Mouse (Mus musculus): ENCODE data around the gene Ddc. TPM values are rescaled to one million over a fixed set of nuclear protein-coding genes. Genes with fewer than 3 reads are reported as not detected.

Ddc gene
- total and polyA plus RNA-seq, 2 experiments from 2014 or later, result 8.6 to 13.6 TPM

DNA sequence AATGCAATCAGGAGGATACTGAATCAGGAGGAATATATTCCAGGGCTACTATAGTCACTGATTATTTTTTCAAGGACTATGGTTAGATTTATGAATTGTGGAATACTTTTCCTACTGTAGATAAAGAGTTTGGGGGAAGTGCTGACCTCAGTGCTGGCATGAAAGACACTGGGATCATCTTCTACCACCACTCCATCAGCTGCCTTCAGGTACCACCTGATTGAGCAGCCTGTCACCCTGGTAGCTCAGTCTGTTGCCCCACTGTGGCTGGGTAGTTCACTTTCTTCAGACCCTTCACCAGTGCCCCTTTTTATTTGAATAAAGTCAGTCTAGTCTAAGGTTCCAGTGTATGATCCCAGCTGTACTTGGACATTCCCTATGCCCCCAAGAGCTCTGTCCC lies 131.2 kb downstream of the Ddc start:
- TF ChIP-seq CTCF (IDR thresholded peaks at IDR 0.05; ENCODE audit: low read depth), result no peak

DNA sequence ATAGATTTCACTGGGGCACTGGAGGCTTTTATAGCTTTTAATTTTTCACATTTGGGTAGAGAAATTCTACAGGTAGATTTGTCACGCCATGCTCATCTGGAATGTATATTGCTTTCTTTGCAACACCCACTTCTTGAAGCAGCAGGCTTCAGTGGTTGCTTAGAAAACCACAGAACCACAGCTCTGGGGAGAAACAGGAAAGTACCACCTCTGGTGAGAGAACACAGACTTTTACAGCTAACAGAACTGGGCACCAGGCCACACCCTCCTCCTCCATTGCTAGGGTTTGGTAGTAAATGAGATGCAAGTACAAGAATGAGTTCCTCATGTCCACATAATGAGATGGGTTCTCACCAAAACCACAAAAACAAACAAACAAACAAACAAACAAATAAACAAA lies 131.8 kb downstream of the Ddc start:
- Histone ChIP-seq H3K27me3 (ENCODE audit: insufficient read depth, low read length) (no peaks in the 10 kb centered on the region), H3K9me3 (ENCODE audit: low read length) (no peaks in the 10 kb centered on the region), H3K27ac (ENCODE audit: low read depth, low read length) (no peak overlapping the region), H3K4me3 (ENCODE audit: low read depth, low read length) (no peak overlapping the region), H3K4me2 (ENCODE audit: low read depth) (no peak overlapping the region), H3K4me1 (ENCODE audit: insufficient read depth) (no peaks in the 10 kb centered on the region), H3K36me3 (ENCODE audit: insufficient read depth) (no peaks in the 10 kb centered on the region), H3K9ac (no peak overlapping the region)
- ATAC-seq, result no peak
- no peak for DNase-seq
- 89% methylated on average over 1 of the region's 1 CpGs for WGBS
- no peak for TF ChIP-seq CTCF (IDR thresholded peaks at IDR 0.05; ENCODE audit: low read depth)

More for the DNA sequence above, 131.2 kb downstream of the Ddc start:
- no peak for DNase-seq
- Histone ChIP-seq H3K27me3 (ENCODE audit: insufficient read depth, low read length) (no peaks in the 10 kb centered on the region), H3K4me3 (ENCODE audit: low read depth, low read length) (no peak overlapping the region), H3K36me3 (ENCODE audit: insufficient read depth) (no peaks in the 10 kb centered on the region), H3K9me3 (ENCODE audit: low read length) (no peaks in the 10 kb centered on the region), H3K9ac (no peak overlapping the region), H3K4me1 (ENCODE audit: insufficient read depth) (no peaks in the 10 kb centered on the region), H3K4me2 (ENCODE audit: low read depth) (no peak overlapping the region), H3K27ac (ENCODE audit: low read depth, low read length) (no peak overlapping the region)
- no peak for ATAC-seq

DNA sequence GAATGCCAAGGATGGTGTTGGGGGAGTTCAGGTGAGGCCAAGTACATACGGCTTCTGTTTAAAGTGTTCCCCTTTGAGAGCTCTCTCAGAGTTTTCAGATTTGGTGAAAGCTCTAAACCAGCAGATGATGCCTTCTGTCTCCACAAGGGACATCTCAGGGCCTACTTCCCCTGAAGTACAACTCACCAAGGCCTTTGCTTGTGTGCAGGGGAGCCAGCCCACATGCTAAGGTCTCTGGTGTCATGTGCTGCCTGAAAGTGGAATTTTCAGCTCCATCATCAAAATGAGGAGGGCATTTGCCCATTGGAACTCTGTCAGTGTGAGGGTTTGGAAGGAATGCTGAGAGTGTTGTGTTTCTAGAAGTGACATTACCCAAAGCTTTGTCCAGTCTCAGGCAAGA lies 132.5 kb downstream of the Ddc start:
- ATAC-seq, result no peak
- Histone ChIP-seq H3K4me2 (ENCODE audit: low read depth) (no peak overlapping the region), H3K36me3 (ENCODE audit: insufficient read depth) (no peaks in the 10 kb centered on the region), H3K27me3 (ENCODE audit: insufficient read depth, low read length) (no peaks in the 10 kb centered on the region), H3K4me3 (ENCODE audit: low read depth, low read length) (no peak overlapping the region), H3K4me1 (ENCODE audit: insufficient read depth) (no peaks in the 10 kb centered on the region), H3K9me3 (ENCODE audit: low read length) (no peaks in the 10 kb centered on the region), H3K27ac (ENCODE audit: low read depth, low read length) (no peak overlapping the region), H3K9ac (no peak overlapping the region)
- no peak for TF ChIP-seq CTCF (IDR thresholded peaks at IDR 0.05; ENCODE audit: low read depth)
- DNase-seq, result no peak
- 73% methylated on average over 1 of the region's 1 CpGs for WGBS

Other genes with a start within 250 kb of the Ddc start
- gene Ikzf1, start 213.1 kb downstream of the Ddc start, total RNA-seq (2014; rRNA removed), result 4.9 and 6.9 TPM in 2 replicates
- gene Ikzf1, start 213.1 kb downstream of the Ddc start, polyA plus RNA-seq (2015; fragmentation: Nextera tagmentation; extraction: Ambion mirVana), result 1.8 TPM in 2 replicates
- gene Fignl1, start 89.2 kb downstream of the Ddc start, total RNA-seq (2014; rRNA removed), result 4.8 and 7.8 TPM in 2 replicates
- gene Fignl1, start 89.2 kb downstream of the Ddc start, polyA plus RNA-seq (2015; fragmentation: Nextera tagmentation; extraction: Ambion mirVana), result 4.4 and 4.9 TPM in 2 replicates
- 58.4 and 80.3 TPM in 2 replicates for gene Grb10, start 140.5 kb upstream of the Ddc start, total RNA-seq (2014; rRNA removed)
- 24.8 and 32.7 TPM in 2 replicates for gene Grb10, start 140.5 kb upstream of the Ddc start, polyA plus RNA-seq (2015; fragmentation: Nextera tagmentation; extraction: Ambion mirVana)

Data from forebrain, postnatal 0 days (tissue).